Mouse (Mus musculus) mesoderm, embryonic 11.5 days (tissue): Measurements from ENCODE around the gene Mknk2.

Experiments
- DNase-seq: peaks from one replicate; pipeline ENCODE4 v3.0.0-alpha.2; 2012; ENCODE audit warnings: low read depth, low spot score

The Mknk2 gene

GRCm38 (mm10) chr10:80670531-80670930 lies 7.4 kb downstream of the Mknk2 start:
- no peak for DNase-seq

GRCm38 (mm10) chr10:80669737-80670485 lies 8.0 kb downstream of the Mknk2 start:
- DNase-seq, result no peak

GRCm38 (mm10) chr10:80669018-80669417 lies 8.9 kb downstream of the Mknk2 start:
- no peak for DNase-seq

GRCm38 (mm10) chr10:80668614-80669013 lies 9.3 kb downstream of the Mknk2 start:
- no peak for DNase-seq

- DNase-seq, result no peak
These were observed 11.0 kb downstream of the Mknk2 start for GRCm38 (mm10) chr10:80666837-80667412.

GRCm38 (mm10) chr10:80665981-80666733 lies 11.8 kb downstream of the Mknk2 start:
- DNase-seq, result no peak

GRCm38 (mm10) chr10:80665459-80665858 lies 12.5 kb downstream of the Mknk2 start:
- DNase-seq, result no peak

- DNase-seq, result no peak
These were observed 12.9 kb downstream of the Mknk2 start for GRCm38 (mm10) chr10:80665016-80665380.

GRCm38 (mm10) chr10:80664197-80665015 lies 13.5 kb downstream of the Mknk2 start:
- DNase-seq, result no peak

GRCm38 (mm10) chr10:80663485-80664196 lies 14.3 kb downstream of the Mknk2 start:
- no peak for DNase-seq

- peak; percentile 62 for DNase-seq
These were observed 16.8 kb downstream of the Mknk2 start for GRCm38 (mm10) chr10:80661149-80661548.

GRCm38 (mm10) chr10:80659213-80659612 lies 18.7 kb downstream of the Mknk2 start:
- peak; percentile 73 for DNase-seq

GRCm38 (mm10) chr10:80658841-80659202 lies 19.1 kb downstream of the Mknk2 start:
- no peak for DNase-seq

GRCm38 (mm10) chr10:80658194-80658840 lies 19.6 kb downstream of the Mknk2 start:
- no peak for DNase-seq

GRCm38 (mm10) chr10:80656863-80657623 lies 20.9 kb downstream of the Mknk2 start, which contains the start of gene Btbd2:
TSS of gene Btbd2 (minus strand) at chr10:80657071.
- no peak for DNase-seq

- peak; percentile 99 for DNase-seq
These were observed 21.6 kb downstream of the Mknk2 start for GRCm38 (mm10) chr10:80656130-80656862.

GRCm38 (mm10) chr10:80655406-80656129 lies 22.3 kb downstream of the Mknk2 start:
- DNase-seq, result no peak

- DNase-seq, result no peak
These were observed 23.0 kb downstream of the Mknk2 start for GRCm38 (mm10) chr10:80654866-80655265.
